Mouse (Mus musculus): Measurements from ENCODE around the gene Ezr. TPM values are rescaled to one million over a fixed set of nuclear protein-coding genes. Genes with fewer than 3 reads are reported as not detected.

The Ezr gene
- polyA plus RNA-seq, 1 experiment from 2014 or later: 105 TPM

- peaks cover 76% of the 10 kb centered on the region for H3K36me3 ChIP-seq
- 41% methylated on average over 7 of the region's 7 CpGs for WGBS
- no peak overlapping the region for H3K4me2 ChIP-seq
- H3K27ac ChIP-seq (replicated peaks): peak overlapping the region; percentile 58
- no peak for ATAC-seq (ENCODE audit: extremely low read depth, insufficient number of reproducible peaks, low FRiP score, low TSS enrichment)
- no peaks in the 10 kb centered on the region for H3K27me3 ChIP-seq (replicated peaks)
- H3K9me3 ChIP-seq: no peaks in the 10 kb centered on the region
- peaks cover 55% of the 10 kb centered on the region for H3K4me1 ChIP-seq
- peak overlapping the region; percentile 51 for H3K9ac ChIP-seq
- no peak overlapping the region for H3K4me3 ChIP-seq
Observed at GRCm38 (mm10) chr17:6752375-6752774, 30.2 kb downstream of the Ezr start.

GRCm38 (mm10) chr17:6751221-6751859, 31.2 kb downstream of the Ezr start:
- Histone ChIP-seq H3K9ac (peak overlapping the region; percentile 51), H3K4me3 (no peak overlapping the region), H3K9me3 (no peaks in the 10 kb centered on the region), H3K36me3 (peaks cover 77% of the 10 kb centered on the region), H3K4me2 (no peak overlapping the region), H3K27ac (replicated peaks) (peak overlapping the region; percentile 58), H3K27me3 (replicated peaks) (no peaks in the 10 kb centered on the region), H3K4me1 (peaks cover 65% of the 10 kb centered on the region)
- no peak for ATAC-seq (ENCODE audit: extremely low read depth, insufficient number of reproducible peaks, low FRiP score, low TSS enrichment)
- 65% methylated on average over 11 of the region's 11 CpGs for WGBS

GRCm38 (mm10) chr17:6748779-6749464, 33.7 kb downstream of the Ezr start:
- peak overlapping the region; percentile 96 for H3K27ac ChIP-seq (replicated peaks)

GRCm38 (mm10) chr17:6747478-6747877, 35.1 kb downstream of the Ezr start:
- Histone ChIP-seq H3K4me1 (peaks cover 83% of the 10 kb centered on the region), H3K36me3 (peaks cover 61% of the 10 kb centered on the region), H3K27me3 (replicated peaks) (no peaks in the 10 kb centered on the region), H3K27ac (replicated peaks) (peak overlapping the region; percentile 96), H3K4me3 (no peak overlapping the region), H3K9ac (peak overlapping the region; percentile 68; the same call in 1 of the 2 replicates), H3K4me2 (no peak overlapping the region), H3K9me3 (no peaks in the 10 kb centered on the region)
- WGBS: 26% methylated on average over 7 of the region's 7 CpGs
- ATAC-seq (ENCODE audit: extremely low read depth, insufficient number of reproducible peaks, low FRiP score, low TSS enrichment): peak; percentile 53; the same call in 1 of the 2 replicates

More at GRCm38 (mm10) chr17:6748779-6749464, 33.7 kb downstream of the Ezr start:
- no peak for ATAC-seq (ENCODE audit: extremely low read depth, insufficient number of reproducible peaks, low FRiP score, low TSS enrichment)
- H3K9ac ChIP-seq: peak overlapping the region; percentile 58
- peak overlapping the region; percentile 33 for H3K4me2 ChIP-seq
- peaks cover 76% of the 10 kb centered on the region for H3K36me3 ChIP-seq
- peaks cover 71% of the 10 kb centered on the region for H3K4me1 ChIP-seq
- no peak overlapping the region for H3K4me3 ChIP-seq
- 38% methylated on average over 17 of the region's 17 CpGs for WGBS
- no peaks in the 10 kb centered on the region for H3K27me3 ChIP-seq (replicated peaks)
- H3K9me3 ChIP-seq: no peaks in the 10 kb centered on the region

- ATAC-seq (ENCODE audit: extremely low read depth, insufficient number of reproducible peaks, low FRiP score, low TSS enrichment): no peak
- H3K9ac ChIP-seq: no peak overlapping the region
- no peaks in the 10 kb centered on the region for H3K9me3 ChIP-seq
- peak overlapping the region; percentile 96 for H3K27ac ChIP-seq (replicated peaks)
- peaks cover 83% of the 10 kb centered on the region for H3K4me1 ChIP-seq
- H3K27me3 ChIP-seq (replicated peaks): no peaks in the 10 kb centered on the region
- H3K4me3 ChIP-seq: no peak overlapping the region
- peaks cover 55% of the 10 kb centered on the region for H3K36me3 ChIP-seq
- H3K4me2 ChIP-seq: no peak overlapping the region
- WGBS: 70% methylated on average over 9 of the region's 9 CpGs
Observed at GRCm38 (mm10) chr17:6746452-6747231, 35.9 kb downstream of the Ezr start.

GRCm38 (mm10) chr17:6745975-6746374, 36.6 kb downstream of the Ezr start:
- Histone ChIP-seq H3K27ac (replicated peaks) (peak overlapping the region; percentile 24; the same call in 1 of the 2 replicates), H3K36me3 (peaks cover 55% of the 10 kb centered on the region), H3K4me3 (no peak overlapping the region), H3K9ac (no peak overlapping the region), H3K27me3 (replicated peaks) (no peaks in the 10 kb centered on the region), H3K4me1 (peaks cover 80% of the 10 kb centered on the region), H3K9me3 (no peaks in the 10 kb centered on the region), H3K4me2 (no peak overlapping the region)
- no peak for ATAC-seq (ENCODE audit: extremely low read depth, insufficient number of reproducible peaks, low FRiP score, low TSS enrichment)
- 75% methylated on average over 9 of the region's 9 CpGs for WGBS

GRCm38 (mm10) chr17:6745503-6745902, 37.1 kb downstream of the Ezr start:
- Histone ChIP-seq H3K9ac (no peak overlapping the region), H3K4me1 (peaks cover 78% of the 10 kb centered on the region), H3K36me3 (peaks cover 55% of the 10 kb centered on the region), H3K4me2 (no peak overlapping the region), H3K9me3 (no peaks in the 10 kb centered on the region), H3K4me3 (no peak overlapping the region), H3K27ac (replicated peaks) (no peak overlapping the region), H3K27me3 (replicated peaks) (no peaks in the 10 kb centered on the region)
- no peak for ATAC-seq (ENCODE audit: extremely low read depth, insufficient number of reproducible peaks, low FRiP score, low TSS enrichment)
- WGBS: 78% methylated on average over 5 of the region's 5 CpGs

- Histone ChIP-seq H3K4me3 (no peak overlapping the region), H3K9ac (no peak overlapping the region), H3K4me2 (no peak overlapping the region), H3K27ac (replicated peaks) (0 out of 2 replicates have a peak overlapping the region, but pooled peaks have one; percentile 21), H3K9me3 (no peaks in the 10 kb centered on the region), H3K4me1 (peaks cover 78% of the 10 kb centered on the region), H3K36me3 (peaks cover 58% of the 10 kb centered on the region), H3K27me3 (replicated peaks) (no peaks in the 10 kb centered on the region)
- 90% methylated on average over 14 of the region's 14 CpGs for WGBS
- no peak for ATAC-seq (ENCODE audit: extremely low read depth, insufficient number of reproducible peaks, low FRiP score, low TSS enrichment)
Observed at GRCm38 (mm10) chr17:6744871-6745270, 37.7 kb downstream of the Ezr start.

GRCm38 (mm10) chr17:6744366-6744765, 38.2 kb downstream of the Ezr start:
- peak overlapping the region; percentile 53; the same call in 1 of the 2 replicates for H3K27ac ChIP-seq (replicated peaks)
- H3K4me3 ChIP-seq: no peak overlapping the region
- H3K9ac ChIP-seq: no peak overlapping the region
- peaks cover 74% of the 10 kb centered on the region for H3K4me1 ChIP-seq
- peaks cover 61% of the 10 kb centered on the region for H3K36me3 ChIP-seq
- WGBS: 62% methylated on average over 9 of the region's 9 CpGs
- no peak for ATAC-seq (ENCODE audit: extremely low read depth, insufficient number of reproducible peaks, low FRiP score, low TSS enrichment)
- H3K27me3 ChIP-seq (replicated peaks): no peaks in the 10 kb centered on the region
- H3K9me3 ChIP-seq: no peaks in the 10 kb centered on the region
- no peak overlapping the region for H3K4me2 ChIP-seq

GRCm38 (mm10) chr17:6743787-6744239, 38.8 kb downstream of the Ezr start:
- peaks cover 66% of the 10 kb centered on the region for H3K36me3 ChIP-seq
- no peak for ATAC-seq (ENCODE audit: extremely low read depth, insufficient number of reproducible peaks, low FRiP score, low TSS enrichment)
- WGBS: 82% methylated on average over 11 of the region's 11 CpGs
- H3K9me3 ChIP-seq: no peaks in the 10 kb centered on the region
- peaks cover 68% of the 10 kb centered on the region for H3K4me1 ChIP-seq
- no peak overlapping the region for H3K9ac ChIP-seq
- no peak overlapping the region for H3K4me2 ChIP-seq
- no peaks in the 10 kb centered on the region for H3K27me3 ChIP-seq (replicated peaks)
- H3K27ac ChIP-seq (replicated peaks): peak overlapping the region; percentile 53
- no peak overlapping the region for H3K4me3 ChIP-seq

- peak overlapping the region; percentile 71 for H3K27ac ChIP-seq (replicated peaks)
- H3K4me3 ChIP-seq: no peak overlapping the region
- H3K27me3 ChIP-seq (replicated peaks): no peaks in the 10 kb centered on the region
- peaks cover 61% of the 10 kb centered on the region for H3K4me1 ChIP-seq
- ATAC-seq (ENCODE audit: extremely low read depth, insufficient number of reproducible peaks, low FRiP score, low TSS enrichment): no peak
- 65% methylated on average over 11 of the region's 11 CpGs for WGBS
- peaks cover 69% of the 10 kb centered on the region for H3K36me3 ChIP-seq
- no peak overlapping the region for H3K9ac ChIP-seq
- no peak overlapping the region for H3K4me2 ChIP-seq
- no peaks in the 10 kb centered on the region for H3K9me3 ChIP-seq
Observed at GRCm38 (mm10) chr17:6743039-6743575, 39.5 kb downstream of the Ezr start.

All from heart, embryonic 13.5 days (tissue).